Mouse (Mus musculus) hindbrain, embryonic 12.5 days (tissue): ENCODE data around the gene Ldlrad2. TPM values are rescaled to one million over a fixed set of nuclear protein-coding genes. Genes with fewer than 3 reads are reported as not detected.
A peak's percentile ranks its signal among the peaks of the same experiment; 100 is the strongest.
"Not testable (repeated sequence)": the region's sequence is repeated elsewhere in the genome, so short reads cannot be mapped to it uniquely, and the experiment has no call there.

Experiments
- ATAC-seq: fragments of 200-750 bp; cut with Nextera tagmentation; 2 replicates; pipeline ENCODE4 v1.8.0; 2017; ENCODE audit warnings: moderate TSS enrichment; ENCODE audit not compliant: low FRiP score
- H3K27ac ChIP-seq: fragments of 300-500 bp; sonication (generic); 2 replicates; pipeline ENCODE4 v1.5.1; 2016; ENCODE audit warnings: mild to moderate bottlenecking
- H3K27me3 ChIP-seq: fragments of 300-500 bp; sonication (generic); 2 replicates; pipeline ENCODE4 v1.6.1; 2016; ENCODE audit warnings: mild to moderate bottlenecking
- H3K36me3 ChIP-seq: fragments of 300-500 bp; sonication (generic); 2 replicates; pipeline ENCODE4 v1.6.1; 2016; ENCODE audit warnings: mild to moderate bottlenecking
- H3K4me1 ChIP-seq: fragments of 300-500 bp; sonication (generic); 2 replicates; pipeline ENCODE4 v1.6.1; 2016
- H3K4me2 ChIP-seq: fragments of 300-500 bp; sonication (generic); replicated peaks from 2 replicates; pipeline ENCODE4 v1.6.1; 2016; ENCODE audit warnings: mild to moderate bottlenecking
- H3K4me3 ChIP-seq: fragments of 300-500 bp; sonication (generic); 2 replicates; pipeline ENCODE4 v1.5.1; 2016; ENCODE audit warnings: mild to moderate bottlenecking
- H3K9ac ChIP-seq: fragments of 300-500 bp; sonication (generic); 2 replicates; pipeline ENCODE4 v1.6.1; 2016; ENCODE audit warnings: mild to moderate bottlenecking, moderate library complexity
- H3K9me3 ChIP-seq: fragments of 300-500 bp; sonication (generic); replicated peaks from 2 replicates; pipeline ENCODE4 v1.6.1; 2016; ENCODE audit warnings: mild to moderate bottlenecking
- WGBS: fragments of 180-500 bp; shearing (Covaris S2); methylation state at CpG from one replicate; pipeline ENCODE4 v1.1.7; 2016; 5-methylcytosine and 5-hydroxymethylcytosine counted together
- polyA plus RNA-seq: library from polyadenylated mRNA; unstranded; fragments of >200 nt; fragmentation: Nextera tagmentation; extraction: Ambion mirVana; gene quantifications from 2 replicates; pipeline ENCODE4 v1.2.1, GENCODE M21; 2016

Gene Ldlrad2
- polyA plus RNA-seq, 1 experiment from 2014 or later = not detected

DNA sequence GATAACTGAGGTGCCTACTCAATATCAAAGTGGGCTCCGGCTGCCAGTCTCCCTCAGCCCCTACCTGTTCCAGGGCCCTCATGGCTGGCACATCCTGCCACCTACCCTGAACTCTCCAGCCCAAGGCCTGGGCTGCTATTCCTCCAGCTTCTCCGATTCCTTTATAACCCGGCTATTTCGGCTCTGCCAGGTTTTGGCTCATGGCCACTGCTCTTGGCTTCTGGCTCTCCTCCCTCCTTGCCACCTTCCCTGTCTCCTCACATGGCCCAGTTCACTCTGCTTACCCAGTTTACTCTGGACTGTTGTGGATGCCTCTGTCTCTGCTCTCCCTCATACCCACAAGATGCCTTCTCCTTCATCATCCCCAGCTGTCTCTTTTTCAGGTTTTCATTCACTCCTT, 16.6 kb upstream of the Ldlrad2 start:
- Histone ChIP-seq H3K4me3 (no peak overlapping the region), H3K27me3 (0 out of 2 replicates have a peak, but pooled peaks cover 7% of the 10 kb centered on the region), H3K9me3 (no peaks in the 10 kb centered on the region), H3K9ac (no peak overlapping the region), H3K36me3 (no peaks in the 10 kb centered on the region), H3K4me1 (peaks cover 13% of the 10 kb centered on the region), H3K4me2 (no peak overlapping the region), H3K27ac (no peak overlapping the region)
- no peak for ATAC-seq
- WGBS = 94% methylated on average over 4 of the region's 4 CpGs

DNA sequence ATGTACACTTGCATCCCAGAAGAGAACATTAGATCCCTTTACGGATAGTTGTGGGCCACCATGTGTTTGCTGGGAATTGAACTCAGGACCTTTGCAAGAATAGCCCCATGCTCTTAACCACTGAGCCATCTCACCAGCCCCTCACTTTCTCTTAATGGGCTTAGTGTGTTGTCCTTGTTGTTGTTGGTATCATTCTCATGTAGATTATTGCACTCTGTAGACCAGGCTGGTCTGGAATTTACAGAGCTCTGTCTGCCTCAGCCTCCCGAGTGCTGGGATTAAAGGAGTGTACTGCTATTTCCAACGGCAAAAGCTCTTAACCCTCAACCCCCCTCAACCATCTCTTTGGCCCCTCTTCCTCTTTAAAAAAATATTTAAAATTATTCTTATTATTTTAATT, 15.2 kb upstream of the Ldlrad2 start:
- Histone ChIP-seq H3K9ac (no peak overlapping the region), H3K27ac (no peak overlapping the region), H3K4me3 (no peak overlapping the region), H3K9me3 (no peaks in the 10 kb centered on the region), H3K27me3 (0 out of 2 replicates have a peak, but pooled peaks cover 7% of the 10 kb centered on the region), H3K4me2 (no peak overlapping the region), H3K36me3 (no peaks in the 10 kb centered on the region), H3K4me1 (no peaks in the 10 kb centered on the region)
- 92% methylated on average over 3 of the region's 3 CpGs for WGBS
- no peak for ATAC-seq

DNA sequence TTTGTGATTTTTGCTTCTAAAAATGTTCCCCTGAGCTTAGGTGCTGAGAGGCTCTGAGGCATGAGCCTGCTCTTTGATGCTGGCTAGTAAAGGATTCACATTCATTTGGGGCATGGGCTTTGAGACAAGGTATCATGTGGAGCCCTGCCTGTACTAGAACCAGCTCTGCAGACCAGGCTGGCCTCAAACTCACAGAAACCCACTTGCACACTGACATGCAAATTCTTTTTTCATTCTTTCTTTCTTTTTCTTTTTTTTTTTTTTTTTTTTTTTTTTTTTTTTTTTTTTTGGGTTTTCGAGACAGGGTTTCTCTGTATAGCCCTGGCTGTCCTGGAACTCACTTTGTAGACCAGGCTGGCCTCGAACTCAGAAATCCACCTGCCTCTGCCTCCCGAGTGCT, 14.7 kb upstream of the Ldlrad2 start:
- not testable (repeated sequence) for H3K4me2 ChIP-seq, H3K4me1 ChIP-seq, ATAC-seq, H3K9ac ChIP-seq, H3K9me3 ChIP-seq, H3K27me3 ChIP-seq, H3K4me3 ChIP-seq, H3K27ac ChIP-seq, H3K36me3 ChIP-seq
- WGBS = 78% methylated on average over 2 of the region's 3 CpGs

DNA sequence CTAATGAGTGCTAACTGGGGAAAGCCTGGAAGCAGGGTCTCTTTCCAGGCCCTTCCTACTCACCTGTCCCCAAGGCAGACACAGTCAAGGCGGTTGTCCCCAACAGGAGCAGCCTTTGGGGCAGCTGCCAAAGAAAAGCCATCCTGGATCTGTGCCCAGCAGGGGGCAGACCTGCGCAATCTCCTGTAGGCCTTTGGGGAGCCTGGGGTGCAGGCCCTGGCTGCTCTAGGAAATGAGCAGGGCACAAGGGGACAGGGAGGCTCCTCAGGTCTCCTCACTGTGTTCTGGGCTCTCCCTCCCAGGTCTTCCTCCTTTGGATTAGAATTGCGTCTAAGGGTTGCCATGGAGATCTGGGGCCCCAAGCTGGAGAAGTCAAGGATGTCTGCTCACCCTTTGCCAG, 7.4 kb upstream of the Ldlrad2 start:
- Histone ChIP-seq H3K4me3 (no peak overlapping the region), H3K27ac (no peak overlapping the region), H3K9me3 (no peaks in the 10 kb centered on the region), H3K4me1 (0 out of 2 replicates have a peak, but pooled peaks cover 3% of the 10 kb centered on the region), H3K4me2 (no peak overlapping the region), H3K36me3 (no peaks in the 10 kb centered on the region), H3K9ac (no peak overlapping the region), H3K27me3 (peaks cover 25% of the 10 kb centered on the region)
- WGBS = 39% methylated on average over 3 of the region's 3 CpGs
- ATAC-seq = no peak

- 0 out of 2 replicates have a peak, but pooled peaks cover 3% of the 10 kb centered on the region for H3K4me1 ChIP-seq
- H3K27me3 ChIP-seq = peaks cover 28% of the 10 kb centered on the region
- no peak overlapping the region for H3K27ac ChIP-seq
- H3K36me3 ChIP-seq = no peaks in the 10 kb centered on the region
- no peaks in the 10 kb centered on the region for H3K9me3 ChIP-seq
- H3K9ac ChIP-seq = no peak overlapping the region
- H3K4me3 ChIP-seq = no peak overlapping the region
- 78% methylated on average over 2 of the region's 2 CpGs for WGBS
- no peak overlapping the region for H3K4me2 ChIP-seq
- ATAC-seq = no peak
Measured at GRCm38 (mm10) chr4:137580299-137580698, 5.9 kb upstream of the Ldlrad2 start.

GRCm38 (mm10) chr4:137579789-137580188, 5.4 kb upstream of the Ldlrad2 start:
- Histone ChIP-seq H3K4me2 (no peak overlapping the region), H3K27me3 (peaks cover 28% of the 10 kb centered on the region), H3K9ac (no peak overlapping the region), H3K4me1 (0 out of 2 replicates have a peak, but pooled peaks cover 3% of the 10 kb centered on the region), H3K36me3 (no peaks in the 10 kb centered on the region), H3K9me3 (no peaks in the 10 kb centered on the region), H3K4me3 (no peak overlapping the region), H3K27ac (no peak overlapping the region)
- no peak for ATAC-seq
- WGBS = 68% methylated on average over 4 of the region's 4 CpGs

DNA sequence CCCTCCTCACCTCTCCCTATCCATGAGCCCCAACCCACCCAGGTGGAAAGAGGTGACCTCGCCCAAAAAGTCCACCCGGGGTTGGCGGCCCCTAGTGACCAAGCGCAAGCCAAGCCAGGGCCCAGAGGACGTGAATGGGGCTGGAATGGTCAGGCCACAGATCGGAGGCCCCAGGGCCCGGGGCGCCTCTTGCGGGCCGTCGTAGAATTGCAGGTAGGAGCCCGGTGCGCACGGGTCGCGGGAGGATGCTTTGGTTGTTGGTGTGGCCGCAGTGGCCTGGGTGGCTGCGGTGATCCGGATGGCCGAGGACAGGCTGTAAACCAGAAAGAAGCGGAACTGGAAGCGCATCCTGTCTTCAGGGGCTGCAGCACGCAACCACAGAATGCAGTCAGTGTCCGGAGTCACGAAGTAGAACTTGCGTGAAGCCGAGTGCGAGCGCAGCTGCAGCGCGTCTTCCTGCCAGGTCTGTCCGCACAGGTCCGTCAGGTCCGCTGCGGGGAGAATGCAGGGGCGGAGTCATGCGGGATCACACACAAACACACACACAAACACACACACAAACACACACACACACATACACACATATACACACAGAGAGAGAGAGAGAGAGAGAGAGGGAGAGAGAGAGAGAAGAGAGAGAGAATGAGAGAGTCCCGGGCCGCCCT, 3.9 kb upstream of the Ldlrad2 start:
- peak; percentile 60; the same call in 1 of the 2 replicates for ATAC-seq
- H3K4me1 ChIP-seq = 0 out of 2 replicates have a peak, but pooled peaks cover 3% of the 10 kb centered on the region
- peak overlapping the region; percentile 32; the same call in 1 of the 2 replicates for H3K9ac ChIP-seq
- no peak overlapping the region for H3K27ac ChIP-seq
- no peaks in the 10 kb centered on the region for H3K36me3 ChIP-seq
- H3K9me3 ChIP-seq = no peaks in the 10 kb centered on the region
- peak overlapping the region; percentile 53 for H3K4me2 ChIP-seq
- 3% methylated on average over 39 of the region's 39 CpGs for WGBS
- peaks cover 28% of the 10 kb centered on the region for H3K27me3 ChIP-seq
- H3K4me3 ChIP-seq = peak overlapping the region; percentile 34

- no peak for ATAC-seq
- 95% methylated on average over 12 of the region's 12 CpGs for WGBS
- Histone ChIP-seq H3K9me3 (no peaks in the 10 kb centered on the region), H3K36me3 (no peaks in the 10 kb centered on the region), H3K4me2 (no peak overlapping the region), H3K4me3 (no peak overlapping the region), H3K9ac (no peak overlapping the region), H3K27me3 (peaks cover 28% of the 10 kb centered on the region), H3K4me1 (0 out of 2 replicates have a peak, but pooled peaks cover 3% of the 10 kb centered on the region), H3K27ac (no peak overlapping the region)
Measured at GRCm38 (mm10) chr4:137577486-137577885, 3.1 kb upstream of the Ldlrad2 start.

DNA sequence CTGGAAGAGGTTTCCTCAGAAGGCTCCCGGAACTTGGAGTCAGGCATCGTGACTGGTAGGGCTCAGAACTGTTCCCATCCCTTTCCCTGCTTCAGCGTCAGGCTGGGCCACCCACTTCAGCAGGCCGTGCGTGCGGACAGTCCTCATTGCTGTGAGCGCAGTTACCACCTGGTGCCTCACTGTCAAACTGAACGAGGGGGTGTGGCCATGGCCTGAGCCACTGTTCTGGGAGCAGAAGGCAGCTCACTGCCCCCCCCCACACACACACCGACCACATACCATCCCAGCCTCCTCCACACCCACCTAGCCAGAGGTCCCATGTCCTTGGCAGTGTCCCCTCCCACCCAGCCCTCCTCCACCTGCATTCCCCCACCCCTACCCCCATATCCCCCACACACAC, 4.5 kb downstream of the Ldlrad2 start:
- Histone ChIP-seq H3K4me3 (no peak overlapping the region), H3K4me1 (no peaks in the 10 kb centered on the region), H3K36me3 (peaks cover 7% of the 10 kb centered on the region; the same call in 1 of the 2 replicates), H3K4me2 (no peak overlapping the region), H3K9me3 (no peaks in the 10 kb centered on the region), H3K9ac (no peak overlapping the region), H3K27ac (no peak overlapping the region), H3K27me3 (no peaks in the 10 kb centered on the region)
- 0 out of 2 replicates have a peak, but pooled peaks have one; percentile 29 for ATAC-seq
- WGBS = 70% methylated on average over 9 of the region's 9 CpGs

- Histone ChIP-seq H3K4me1 (no peaks in the 10 kb centered on the region), H3K9me3 (no peaks in the 10 kb centered on the region), H3K36me3 (peaks cover 33% of the 10 kb centered on the region), H3K27ac (no peak overlapping the region), H3K4me3 (no peak overlapping the region), H3K27me3 (no peaks in the 10 kb centered on the region), H3K4me2 (no peak overlapping the region), H3K9ac (no peak overlapping the region)
- no peak for ATAC-seq
- 92% methylated on average over 16 of the region's 16 CpGs for WGBS
Measured at GRCm38 (mm10) chr4:137556673-137557210, 17.6 kb downstream of the Ldlrad2 start.

- no peaks in the 10 kb centered on the region for H3K9me3 ChIP-seq
- H3K4me3 ChIP-seq = no peak overlapping the region
- peaks cover 36% of the 10 kb centered on the region for H3K36me3 ChIP-seq
- H3K27me3 ChIP-seq = no peaks in the 10 kb centered on the region
- no peaks in the 10 kb centered on the region for H3K4me1 ChIP-seq
- WGBS = 98% methylated on average over 17 of the region's 17 CpGs
- no peak overlapping the region for H3K4me2 ChIP-seq
- no peak for ATAC-seq
- no peak overlapping the region for H3K27ac ChIP-seq
- H3K9ac ChIP-seq = no peak overlapping the region
Measured at GRCm38 (mm10) chr4:137553466-137553865, 20.9 kb downstream of the Ldlrad2 start.

DNA sequence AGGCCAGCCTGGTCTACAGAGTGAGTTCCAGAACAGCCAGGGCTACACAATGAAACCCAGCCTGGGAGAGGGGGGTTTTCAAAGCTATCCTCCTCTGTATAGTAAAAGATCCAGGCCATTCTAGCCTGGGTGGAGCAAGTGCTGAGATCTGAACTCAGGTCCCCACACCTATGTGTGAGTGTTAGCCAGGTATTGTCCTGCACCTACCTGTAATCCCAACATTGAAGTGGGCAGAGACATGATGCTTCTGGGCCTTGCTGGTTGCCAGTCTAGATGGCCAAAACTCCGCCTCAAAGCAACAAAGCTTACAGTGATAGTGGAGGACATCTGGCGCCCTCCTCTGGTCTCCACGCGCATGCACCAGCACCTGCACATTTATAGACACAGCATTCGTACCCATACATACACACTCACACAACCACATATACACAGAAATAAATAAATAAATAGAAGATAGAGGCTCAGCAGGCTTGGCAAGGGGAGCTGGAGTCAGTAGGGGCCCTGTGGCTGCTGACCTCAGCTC, 28.3 kb downstream of the Ldlrad2 start:
- no peaks in the 10 kb centered on the region for H3K27me3 ChIP-seq
- no peak overlapping the region for H3K9ac ChIP-seq
- ATAC-seq = no peak
- 67% methylated on average over 5 of the region's 5 CpGs for WGBS
- H3K9me3 ChIP-seq = no peaks in the 10 kb centered on the region
- H3K27ac ChIP-seq = no peak overlapping the region
- no peak overlapping the region for H3K4me2 ChIP-seq
- no peak overlapping the region for H3K4me3 ChIP-seq
- H3K4me1 ChIP-seq = no peaks in the 10 kb centered on the region
- H3K36me3 ChIP-seq = peaks cover 36% of the 10 kb centered on the region; the same call in 1 of the 2 replicates
